Mouse (Mus musculus) limb, embryonic 10.5 days (tissue): ENCODE measurements around the gene 2410131K14Rik. TPM values are rescaled to one million over a fixed set of nuclear protein-coding genes. Genes with fewer than 3 reads are reported as not detected.

Source experiments
- DNase-seq: peaks from one replicate; pipeline ENCODE4 v3.0.0-alpha.2; 2017; ENCODE audit warnings: low spot score
- H3K27ac ChIP-seq: fragments of 300-500 bp; sonication (generic); 2 replicates; pipeline ENCODE4 v1.5.1; 2016; ENCODE audit warnings: mild to moderate bottlenecking
- H3K27me3 ChIP-seq: fragments of 300-500 bp; sonication (generic); 2 replicates; pipeline ENCODE4 v1.6.1; 2016; ENCODE audit warnings: low read depth, mild to moderate bottlenecking; ENCODE audit not compliant: poor library complexity, severe bottlenecking
- H3K36me3 ChIP-seq: fragments of 300-500 bp; sonication (generic); 2 replicates; pipeline ENCODE4 v1.6.1; 2016; ENCODE audit warnings: mild to moderate bottlenecking, moderate library complexity
- H3K4me1 ChIP-seq: fragments of 300-500 bp; sonication (generic); 2 replicates; pipeline ENCODE4 v1.6.1; 2016
- H3K4me3 ChIP-seq: fragments of 300-500 bp; sonication (generic); 2 replicates; pipeline ENCODE4 v1.5.1; 2016; ENCODE audit warnings: mild to moderate bottlenecking, moderate library complexity
- H3K9me3 ChIP-seq: fragments of 300-500 bp; sonication (generic); replicated peaks from 2 replicates; pipeline ENCODE4 v1.6.1; 2016; ENCODE audit warnings: mild to moderate bottlenecking
- WGBS: fragments of 180-500 bp; shearing (Covaris S2); methylation state at CpG from one replicate; pipeline ENCODE4 v1.1.7; 2016; 5-methylcytosine and 5-hydroxymethylcytosine counted together
- polyA plus RNA-seq: library from polyadenylated mRNA; unstranded; fragments of >200 nt; fragmentation: Nextera tagmentation; extraction: Ambion mirVana; gene quantifications from 2 replicates; pipeline ENCODE4 v1.2.1, GENCODE M21; 2016

2410131K14Rik gene
- polyA plus RNA-seq, 1 experiment from 2014 or later, result 13.7 TPM

- H3K4me3 ChIP-seq, result no peak overlapping the region
- DNase-seq, result no peak
- H3K4me1 ChIP-seq, result peaks cover 15% of the 10 kb centered on the region
- peaks cover 30% of the 10 kb centered on the region for H3K27me3 ChIP-seq
- H3K9me3 ChIP-seq, result no peaks in the 10 kb centered on the region
- H3K27ac ChIP-seq, result no peak overlapping the region
- WGBS, result 35% methylated on average over 8 of the region's 8 CpGs
- peaks cover 27% of the 10 kb centered on the region for H3K36me3 ChIP-seq
These were observed 21.3 kb downstream of the 2410131K14Rik start for GRCm38 (mm10) chr5:118266309-118266708.

DNA sequence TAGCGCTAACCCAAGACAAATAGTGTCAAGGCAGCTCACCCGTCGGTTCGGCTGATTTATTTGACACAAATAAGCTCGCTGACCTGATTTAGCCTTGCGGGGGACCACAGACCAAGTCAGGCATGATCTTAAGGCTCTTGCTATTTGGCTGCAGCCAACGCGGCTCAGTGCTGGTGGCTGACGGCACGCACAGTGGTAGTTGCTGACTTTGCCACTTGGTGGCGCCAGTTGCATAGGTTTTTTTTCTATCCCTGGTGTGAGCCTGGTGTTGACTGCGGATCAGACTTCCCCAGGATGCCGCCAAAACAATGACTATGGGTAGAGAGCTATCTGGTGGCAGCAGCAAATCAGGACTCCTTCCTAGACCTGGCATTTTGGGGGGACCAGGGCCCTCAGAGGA is 24.0 kb downstream of the 2410131K14Rik start:
- WGBS, result 2% methylated on average over 13 of the region's 13 CpGs

GRCm38 (mm10) chr5:118271449-118272110 is 26.6 kb downstream of the 2410131K14Rik start:
- peaks cover 81% of the 10 kb centered on the region for H3K27me3 ChIP-seq
- WGBS, result 68% methylated on average over 10 of the region's 10 CpGs

More for the DNA sequence above, 24.0 kb downstream of the 2410131K14Rik start:
- H3K4me1 ChIP-seq, result peaks cover 29% of the 10 kb centered on the region
- peak; percentile 96 for DNase-seq
- H3K27me3 ChIP-seq, result peaks cover 57% of the 10 kb centered on the region
- peaks cover 2% of the 10 kb centered on the region for H3K36me3 ChIP-seq
- no peaks in the 10 kb centered on the region for H3K9me3 ChIP-seq
- no peak overlapping the region for H3K4me3 ChIP-seq
- no peak overlapping the region for H3K27ac ChIP-seq

GRCm38 (mm10) chr5:118273446-118273845 is 28.4 kb downstream of the 2410131K14Rik start:
- H3K4me3 ChIP-seq, result no peak overlapping the region
- DNase-seq, result no peak
- peaks cover 75% of the 10 kb centered on the region for H3K27me3 ChIP-seq
- H3K9me3 ChIP-seq, result no peaks in the 10 kb centered on the region
- H3K27ac ChIP-seq, result no peak overlapping the region
- peaks cover 44% of the 10 kb centered on the region for H3K4me1 ChIP-seq
- H3K36me3 ChIP-seq, result no peaks in the 10 kb centered on the region
- WGBS, result 75% methylated on average over 7 of the region's 7 CpGs

More at GRCm38 (mm10) chr5:118271449-118272110, 26.6 kb downstream of the 2410131K14Rik start:
- Histone ChIP-seq H3K27ac (no peak overlapping the region), H3K4me3 (no peak overlapping the region), H3K4me1 (peaks cover 40% of the 10 kb centered on the region), H3K9me3 (no peaks in the 10 kb centered on the region), H3K36me3 (no peaks in the 10 kb centered on the region)
- no peak for DNase-seq

DNA sequence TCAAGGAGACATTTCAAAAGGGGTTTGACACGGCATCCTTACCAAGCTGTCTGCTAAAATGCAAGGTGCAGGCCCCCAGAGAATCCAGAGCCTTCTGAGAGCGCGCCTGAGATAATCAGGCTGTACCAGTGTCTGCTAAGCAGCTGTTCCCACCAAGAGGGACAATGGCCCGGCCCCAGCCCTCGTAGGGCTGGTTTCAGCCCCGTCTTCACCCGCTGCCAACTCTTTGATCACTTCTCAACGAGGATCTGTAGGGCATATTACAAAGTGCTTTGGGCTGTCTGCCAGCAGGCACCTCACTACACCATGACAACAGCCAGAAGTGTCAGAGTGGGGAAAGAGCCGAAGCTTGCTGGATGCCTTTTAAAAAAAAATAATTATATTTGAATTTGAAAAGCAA is 29.5 kb downstream of the 2410131K14Rik start:
- Histone ChIP-seq H3K4me1 (peaks cover 36% of the 10 kb centered on the region), H3K9me3 (no peaks in the 10 kb centered on the region), H3K36me3 (no peaks in the 10 kb centered on the region), H3K27ac (no peak overlapping the region), H3K4me3 (no peak overlapping the region), H3K27me3 (peaks cover 74% of the 10 kb centered on the region)
- WGBS, result 36% methylated on average over 9 of the region's 9 CpGs
- no peak for DNase-seq

- H3K27me3 ChIP-seq, result peaks cover 57% of the 10 kb centered on the region
- 0 out of 2 replicates have a peak overlapping the region, but pooled peaks have one; percentile 26 for H3K27ac ChIP-seq
- WGBS, result 49% methylated on average over 7 of the region's 7 CpGs
- H3K36me3 ChIP-seq, result no peaks in the 10 kb centered on the region
- no peaks in the 10 kb centered on the region for H3K9me3 ChIP-seq
- peaks cover 30% of the 10 kb centered on the region for H3K4me1 ChIP-seq
- no peak overlapping the region for H3K4me3 ChIP-seq
- DNase-seq, result no peak
These were observed 31.3 kb downstream of the 2410131K14Rik start for GRCm38 (mm10) chr5:118276281-118276680.

DNA sequence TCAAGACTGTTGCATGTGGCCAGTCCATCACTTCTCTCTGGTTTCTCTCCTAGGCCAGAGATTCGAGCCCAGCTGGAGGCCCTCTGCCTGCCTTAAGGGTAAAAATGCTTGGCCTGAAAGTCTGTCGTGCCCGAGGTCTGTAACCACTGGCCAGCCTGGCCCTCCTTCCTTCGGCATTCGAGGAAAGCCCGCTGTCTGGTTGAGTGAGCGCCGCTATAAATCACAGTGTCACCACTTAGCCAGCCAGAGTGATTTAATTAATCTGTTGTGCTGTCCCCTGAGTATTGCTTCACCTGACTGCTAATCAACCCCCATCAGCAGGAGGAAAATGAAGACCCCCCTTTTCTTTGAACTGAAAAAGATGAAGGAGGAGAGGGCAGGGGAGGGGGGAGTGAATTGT is 31.7 kb downstream of the 2410131K14Rik start:
- Histone ChIP-seq H3K4me1 (peaks cover 30% of the 10 kb centered on the region), H3K9me3 (no peaks in the 10 kb centered on the region), H3K4me3 (no peak overlapping the region), H3K36me3 (no peaks in the 10 kb centered on the region), H3K27me3 (peaks cover 53% of the 10 kb centered on the region), H3K27ac (0 out of 2 replicates have a peak overlapping the region, but pooled peaks have one; percentile 26)
- DNase-seq, result peak; percentile 52
- WGBS, result 19% methylated on average over 8 of the region's 8 CpGs

GRCm38 (mm10) chr5:118277741-118278495 is 32.9 kb downstream of the 2410131K14Rik start:
- peaks cover 23% of the 10 kb centered on the region for H3K4me1 ChIP-seq

DNA sequence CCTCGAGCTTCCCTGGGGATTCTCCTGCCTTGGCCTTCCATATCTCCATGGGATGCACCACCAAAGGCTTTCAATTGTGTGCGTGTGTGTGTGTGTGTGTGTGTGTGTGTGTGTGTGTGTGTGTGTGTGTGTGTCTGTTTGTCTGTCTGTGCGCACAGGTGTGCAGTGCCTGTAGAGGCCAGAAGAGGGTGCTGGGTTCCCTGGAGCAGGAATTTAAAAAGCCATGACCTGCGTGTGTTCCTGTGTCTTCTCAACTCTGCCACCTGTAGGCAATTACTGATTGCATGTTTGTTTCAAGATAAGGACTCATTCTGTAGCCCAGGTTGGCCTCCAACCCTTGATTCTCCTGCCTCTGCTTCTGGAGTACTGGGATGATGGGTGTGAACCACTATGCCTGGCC is 46.4 kb downstream of the 2410131K14Rik start:
- WGBS, result 90% methylated on average over 4 of the region's 4 CpGs
- no peak overlapping the region for H3K27ac ChIP-seq

More at GRCm38 (mm10) chr5:118277741-118278495, 32.9 kb downstream of the 2410131K14Rik start:
- H3K9me3 ChIP-seq, result no peaks in the 10 kb centered on the region
- H3K27me3 ChIP-seq, result peaks cover 41% of the 10 kb centered on the region
- WGBS, result 91% methylated on average over 18 of the region's 18 CpGs
- H3K4me3 ChIP-seq, result no peak overlapping the region
- no peaks in the 10 kb centered on the region for H3K36me3 ChIP-seq
- DNase-seq, result no peak
- no peak overlapping the region for H3K27ac ChIP-seq

GRCm38 (mm10) chr5:118292476-118292875 is 47.4 kb downstream of the 2410131K14Rik start:
- Histone ChIP-seq H3K4me1 (peaks cover 45% of the 10 kb centered on the region), H3K36me3 (no peaks in the 10 kb centered on the region), H3K9me3 (no peaks in the 10 kb centered on the region), H3K27ac (0 out of 2 replicates have a peak overlapping the region, but pooled peaks have one; percentile 48), H3K27me3 (no peaks in the 10 kb centered on the region), H3K4me3 (no peak overlapping the region)
- no peak for DNase-seq
- WGBS, result 75% methylated on average over 4 of the region's 4 CpGs

More for the DNA sequence above, 46.4 kb downstream of the 2410131K14Rik start:
- Histone ChIP-seq H3K4me3 (no peak overlapping the region), H3K9me3 (no peaks in the 10 kb centered on the region), H3K36me3 (no peaks in the 10 kb centered on the region), H3K27me3 (no peaks in the 10 kb centered on the region), H3K4me1 (peaks cover 36% of the 10 kb centered on the region)
- no peak for DNase-seq

DNA sequence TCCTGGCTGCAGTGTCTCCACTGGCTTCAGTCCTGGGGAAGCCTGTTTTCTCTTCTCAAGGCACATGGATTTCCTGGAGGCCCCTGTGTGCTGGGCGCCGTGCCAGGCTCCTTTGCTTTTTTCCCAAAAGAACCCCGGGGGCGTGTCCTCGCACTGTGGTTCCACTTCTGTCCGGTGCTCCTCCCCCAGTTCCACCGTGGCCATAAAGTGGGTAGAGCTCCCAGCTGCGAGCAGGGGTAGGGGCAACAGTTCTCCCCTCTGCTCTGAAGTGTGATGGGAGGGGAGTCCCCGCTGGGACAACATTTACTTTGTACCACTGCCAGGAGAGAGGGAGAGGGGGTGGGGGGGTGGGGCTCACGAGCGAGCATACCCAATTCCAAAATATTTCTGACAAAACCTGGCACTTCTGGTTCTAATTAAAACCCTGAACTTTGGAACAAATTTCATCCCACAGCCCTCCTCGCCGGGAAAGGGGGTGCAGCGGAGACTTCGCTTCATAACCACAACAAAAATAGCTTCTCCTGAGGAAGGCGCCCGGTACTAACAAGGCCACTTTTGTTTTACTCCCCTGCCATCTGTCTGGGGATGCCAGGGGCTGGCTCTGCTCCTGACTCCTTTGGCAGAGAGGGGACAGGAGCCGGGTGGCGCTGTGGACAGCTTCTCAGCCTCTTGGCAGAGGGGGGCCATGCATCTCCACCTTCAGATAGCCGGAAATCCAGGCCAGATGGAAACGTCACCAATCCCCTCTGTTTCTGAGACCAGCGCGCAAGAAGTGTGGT is 49.2 kb downstream of the 2410131K14Rik start:
- H3K4me3 ChIP-seq, result peak overlapping the region; percentile 30
- 39% methylated on average over 23 of the region's 23 CpGs for WGBS
- peak overlapping the region; percentile 86 for H3K27ac ChIP-seq
- no peaks in the 10 kb centered on the region for H3K9me3 ChIP-seq
- DNase-seq, result peak; percentile 63
- H3K27me3 ChIP-seq, result no peaks in the 10 kb centered on the region
- peaks cover 55% of the 10 kb centered on the region for H3K4me1 ChIP-seq
- H3K36me3 ChIP-seq, result no peaks in the 10 kb centered on the region

- no peaks in the 10 kb centered on the region for H3K36me3 ChIP-seq
- peak overlapping the region; percentile 86 for H3K27ac ChIP-seq
- no peak for DNase-seq
- no peaks in the 10 kb centered on the region for H3K27me3 ChIP-seq
- H3K4me1 ChIP-seq, result peaks cover 54% of the 10 kb centered on the region
- WGBS, result 85% methylated on average over 7 of the region's 7 CpGs
- no peaks in the 10 kb centered on the region for H3K9me3 ChIP-seq
- H3K4me3 ChIP-seq, result peak overlapping the region; percentile 30; the same call in 1 of the 2 replicates
These were observed 49.8 kb downstream of the 2410131K14Rik start for GRCm38 (mm10) chr5:118294865-118295258.
